Mouse (Mus musculus) brown adipose tissue, adult 24 weeks (tissue): ENCODE results near the gene Scgb1a1. TPM values are rescaled to one million over a fixed set of nuclear protein-coding genes. Genes with fewer than 3 reads are reported as not detected.
A peak's percentile ranks its signal among the peaks of the same experiment; 100 is the strongest.

Experiments used
- H3K27ac ChIP-seq: fragments of 200-500 bp; replicated peaks from 2 replicates; pipeline ENCODE4 v1.5.1; 2012; ENCODE audit warnings: low read depth, mild to moderate bottlenecking, low read length
- H3K4me1 ChIP-seq: fragments of 200-500 bp; 2 replicates; pipeline ENCODE4 v1.6.1; 2012; ENCODE audit warnings: low read length, mixed read lengths; ENCODE audit not compliant: control insufficient read depth, insufficient read depth, insufficient read length
- H3K4me3 ChIP-seq: fragments of 200-500 bp; 2 replicates; pipeline ENCODE4 v1.5.1; 2012; ENCODE audit warnings: low read depth, mild to moderate bottlenecking, low read length, moderate library complexity; ENCODE audit not compliant: insufficient read depth
- polyA plus RNA-seq: library from polyadenylated mRNA; stranded (reverse); fragments of >200 nt; gene quantifications from 2 replicates; pipeline ENCODE4 v1.2.4, GENCODE M21; 2012; ENCODE audit not compliant: missing spikeins, insufficient read depth, insufficient read length

The Scgb1a1 gene
- polyA plus RNA-seq, 1 experiment: not detected

GRCm38 (mm10) chr19:9081311-9082190 is 6.2 kb downstream of the Scgb1a1 start:
- Histone ChIP-seq H3K4me3 (no peak overlapping the region), H3K27ac (peak overlapping the region; percentile 41), H3K4me1 (peaks cover 14% of the 10 kb centered on the region; the same call in 1 of the 2 replicates)

- Histone ChIP-seq H3K4me3 (no peak overlapping the region), H3K27ac (peak overlapping the region; percentile 66), H3K4me1 (peaks cover 24% of the 10 kb centered on the region; the same call in 1 of the 2 replicates)
Measured at GRCm38 (mm10) chr19:9079916-9080315, 7.8 kb downstream of the Scgb1a1 start.

DNA sequence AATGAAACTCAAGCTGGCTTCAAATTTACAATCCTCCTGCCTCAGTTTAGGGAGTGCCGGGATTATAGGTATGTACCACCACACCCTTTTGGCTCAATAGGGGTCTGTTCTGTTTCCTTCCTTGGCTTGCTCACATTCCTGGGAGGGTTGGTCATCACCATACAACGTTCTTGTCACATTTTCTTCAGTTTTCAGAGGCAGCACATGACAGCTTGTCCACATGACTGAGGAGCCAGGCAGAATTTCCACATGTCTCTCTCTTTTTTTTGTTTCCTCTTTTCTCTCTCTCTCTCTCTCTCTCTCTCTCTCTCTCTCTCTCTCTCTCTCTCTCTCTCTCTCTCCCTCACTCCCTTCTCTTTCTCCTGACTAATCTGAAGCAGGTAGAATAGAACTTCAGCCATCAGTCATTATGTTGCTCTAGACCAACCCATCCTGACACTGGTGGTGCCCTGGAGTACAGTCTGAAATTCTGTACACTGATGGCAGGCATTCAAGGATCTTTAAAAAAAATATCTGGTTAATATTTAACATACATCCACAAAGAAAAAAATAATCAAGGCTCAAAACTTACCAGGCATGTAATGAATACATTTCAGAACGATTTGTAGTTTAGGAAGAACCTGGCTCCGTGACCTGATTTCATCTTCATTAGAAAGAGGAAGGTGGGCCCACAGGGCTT is 10.6 kb downstream of the Scgb1a1 start:
- Histone ChIP-seq H3K4me3 (no peak overlapping the region), H3K27ac (peak overlapping the region; percentile 77)

DNA sequence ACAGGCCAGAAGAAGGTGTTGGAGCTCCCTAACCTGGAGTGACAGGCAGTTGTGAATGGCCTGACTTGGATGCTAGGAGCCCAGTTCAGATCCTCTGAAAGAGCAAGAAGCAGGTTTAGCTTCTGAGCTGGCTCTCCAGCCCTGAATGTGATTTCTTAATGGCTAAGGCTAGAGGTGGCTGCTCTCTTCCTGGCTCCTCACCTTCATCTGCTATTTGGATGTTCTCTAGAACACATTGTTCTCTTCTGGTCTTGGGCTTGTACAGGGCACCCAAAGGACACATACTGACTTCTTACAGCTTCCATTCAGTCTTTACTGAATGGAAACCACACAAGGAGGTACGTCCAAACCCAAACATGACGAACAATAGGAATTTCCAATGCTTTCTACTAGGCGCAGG is 11.7 kb downstream of the Scgb1a1 start:
- Histone ChIP-seq H3K4me3 (no peak overlapping the region), H3K27ac (peak overlapping the region; percentile 99), H3K4me1 (peaks cover 47% of the 10 kb centered on the region)

More for the DNA sequence above, 10.6 kb downstream of the Scgb1a1 start:
- H3K4me1 ChIP-seq: peaks cover 40% of the 10 kb centered on the region; the same call in 1 of the 2 replicates

DNA sequence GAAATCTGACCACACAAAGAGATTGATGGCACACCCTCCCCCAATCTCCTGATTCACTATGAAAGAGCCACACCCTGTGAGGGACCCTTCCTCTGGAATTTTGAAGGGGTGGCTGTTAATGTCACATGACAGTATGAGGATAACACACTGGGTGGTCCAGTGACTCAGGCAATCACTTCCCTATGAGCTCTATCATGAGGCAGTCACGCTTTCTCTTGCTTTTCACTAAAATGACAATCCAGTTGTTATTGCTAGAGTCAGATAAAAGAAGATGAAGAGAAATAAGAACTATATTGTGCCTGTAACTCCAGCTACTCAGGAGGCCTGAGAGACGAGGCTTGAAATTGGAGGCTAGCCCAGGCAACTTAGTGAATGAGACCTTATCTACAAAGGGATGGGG is 12.2 kb downstream of the Scgb1a1 start:
- peaks cover 52% of the 10 kb centered on the region for H3K4me1 ChIP-seq
- H3K4me3 ChIP-seq: no peak overlapping the region
- peak overlapping the region; percentile 99 for H3K27ac ChIP-seq

DNA sequence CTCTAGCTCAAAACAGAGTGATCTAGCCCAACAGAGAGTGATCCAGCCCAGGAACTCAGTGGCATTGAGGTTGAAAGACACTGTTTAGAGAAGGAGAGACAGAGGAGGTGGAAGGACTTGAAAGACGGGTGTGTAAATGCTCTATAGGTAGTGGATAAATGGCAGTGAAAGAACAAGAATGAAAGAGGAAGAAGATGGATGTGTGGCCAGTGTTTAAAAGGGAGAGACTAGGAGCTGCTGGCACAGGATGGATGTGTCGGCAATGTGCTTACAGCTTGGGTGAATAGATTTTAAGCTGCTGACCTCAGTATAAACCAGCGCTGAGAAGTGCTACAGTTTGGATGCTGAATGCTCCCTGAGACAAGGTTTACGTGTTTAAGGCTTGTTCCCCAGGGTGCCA is 13.3 kb downstream of the Scgb1a1 start:
- peak overlapping the region; percentile 99 for H3K27ac ChIP-seq
- H3K4me3 ChIP-seq: no peak overlapping the region
- H3K4me1 ChIP-seq: peaks cover 54% of the 10 kb centered on the region

- Histone ChIP-seq H3K4me3 (no peak overlapping the region), H3K27ac (peak overlapping the region; percentile 99)
Measured at GRCm38 (mm10) chr19:9073776-9074411, 13.9 kb downstream of the Scgb1a1 start.

GRCm38 (mm10) chr19:9072157-9072530 is 15.6 kb downstream of the Scgb1a1 start:
- Histone ChIP-seq H3K27ac (peak overlapping the region; percentile 95), H3K4me1 (peaks cover 52% of the 10 kb centered on the region), H3K4me3 (no peak overlapping the region)

More at GRCm38 (mm10) chr19:9073776-9074411, 13.9 kb downstream of the Scgb1a1 start:
- peaks cover 52% of the 10 kb centered on the region for H3K4me1 ChIP-seq

DNA sequence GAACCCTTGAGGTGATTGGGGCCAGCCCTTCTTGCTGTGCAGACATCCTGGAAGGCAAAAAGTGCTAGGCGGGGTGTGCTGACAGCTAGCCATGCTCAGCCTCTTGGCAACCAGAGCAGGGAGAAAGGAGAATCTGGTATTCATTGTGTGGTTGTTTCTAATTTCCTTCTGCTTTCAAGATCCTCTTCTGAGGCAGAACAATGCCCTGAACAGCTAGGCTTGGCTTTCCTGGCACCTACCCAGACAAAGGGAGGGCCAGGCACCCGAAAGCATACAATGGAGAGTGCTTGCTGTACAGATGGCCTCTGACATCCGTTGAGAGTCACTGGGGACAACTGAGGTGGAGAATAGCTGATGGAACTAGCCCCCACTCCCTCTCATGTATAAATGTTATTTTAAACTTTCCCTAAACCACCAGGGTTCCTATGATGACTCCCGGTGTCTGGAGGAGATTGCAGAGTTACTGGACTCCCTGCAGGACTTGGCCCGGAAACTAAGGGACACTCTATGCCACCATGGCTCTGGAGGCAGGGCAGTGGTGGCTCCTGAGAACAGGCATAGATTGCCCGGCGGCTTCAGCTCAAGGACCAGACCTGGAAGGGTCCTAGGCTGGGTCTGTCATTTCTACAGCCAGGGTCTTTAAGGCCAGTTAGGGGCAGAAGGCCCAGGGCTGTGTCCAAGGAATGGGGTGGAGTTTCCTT is 16.2 kb downstream of the Scgb1a1 start:
- Histone ChIP-seq H3K27ac (peak overlapping the region; percentile 95), H3K4me3 (no peak overlapping the region), H3K4me1 (peaks cover 47% of the 10 kb centered on the region)

DNA sequence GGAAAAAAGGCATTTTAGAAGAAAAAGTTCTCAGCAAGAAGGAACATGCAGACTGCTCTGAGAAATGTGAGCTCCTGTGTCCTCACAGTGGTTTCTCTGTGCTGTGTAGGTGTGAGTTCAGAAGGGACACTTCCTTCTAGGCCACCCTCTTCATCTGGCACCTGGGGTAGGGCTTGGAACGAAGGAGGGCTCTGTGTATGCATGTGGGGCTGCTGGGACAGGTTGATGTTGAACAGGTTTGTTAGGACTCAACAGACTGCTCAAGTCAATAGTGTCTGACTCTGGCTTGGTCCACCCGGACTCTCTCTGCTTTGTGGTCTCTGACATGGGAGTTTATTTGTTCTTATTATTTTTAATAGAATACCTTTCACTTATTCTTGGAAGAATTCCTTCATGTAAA is 17.4 kb downstream of the Scgb1a1 start:
- peaks cover 43% of the 10 kb centered on the region for H3K4me1 ChIP-seq
- H3K27ac ChIP-seq: peak overlapping the region; percentile 68
- no peak overlapping the region for H3K4me3 ChIP-seq

GRCm38 (mm10) chr19:9069687-9070307 is 18.0 kb downstream of the Scgb1a1 start:
- peak overlapping the region; percentile 68 for H3K27ac ChIP-seq
- H3K4me1 ChIP-seq: peaks cover 38% of the 10 kb centered on the region
- H3K4me3 ChIP-seq: no peak overlapping the region

- Histone ChIP-seq H3K4me3 (no peak overlapping the region), H3K27ac (no peak overlapping the region)
Measured at GRCm38 (mm10) chr19:9067292-9067691, 20.5 kb downstream of the Scgb1a1 start.

GRCm38 (mm10) chr19:9065621-9066561 is 21.9 kb downstream of the Scgb1a1 start:
- Histone ChIP-seq H3K27ac (peak overlapping the region; percentile 32; the same call in 1 of the 2 replicates), H3K4me3 (no peak overlapping the region), H3K4me1 (peaks cover 20% of the 10 kb centered on the region)

More at GRCm38 (mm10) chr19:9067292-9067691, 20.5 kb downstream of the Scgb1a1 start:
- peaks cover 25% of the 10 kb centered on the region for H3K4me1 ChIP-seq
